Mouse (Mus musculus): Measurements from ENCODE around the gene Trim41.
"Not testable (repeated sequence)": the region's sequence is repeated elsewhere in the genome, so short reads cannot be mapped to it uniquely, and the experiment has no call there.

Gene Trim41

GRCm38 (mm10) chr11:48815851-48816250 is 1.3 kb downstream of the Trim41 start:
- DNase-seq (ENCODE audit: low spot score in 2 of 2) = no peak

GRCm38 (mm10) chr11:48813782-48814181 is 3.4 kb downstream of the Trim41 start:
- no peak for DNase-seq (ENCODE audit: low spot score in 2 of 2)

- no peak for DNase-seq (ENCODE audit: low spot score in 2 of 2)
Observed at GRCm38 (mm10) chr11:48810142-48810541, 7.0 kb downstream of the Trim41 start.

- DNase-seq (ENCODE audit: low spot score in 2 of 2) = no peak
Observed at GRCm38 (mm10) chr11:48809434-48809830, 7.7 kb downstream of the Trim41 start.

GRCm38 (mm10) chr11:48808737-48809433 is 8.3 kb downstream of the Trim41 start:
- no peak for DNase-seq (ENCODE audit: low spot score in 2 of 2)

- no peak for DNase-seq (ENCODE audit: low spot score in 2 of 2)
Observed at GRCm38 (mm10) chr11:48808304-48808646, 8.9 kb downstream of the Trim41 start.

GRCm38 (mm10) chr11:48807563-48808303 is 9.4 kb downstream of the Trim41 start:
- DNase-seq (ENCODE audit: low spot score in 2 of 2) = no peak

- DNase-seq (ENCODE audit: low spot score in 2 of 2) = peak in 1 of 2 experiments; percentile 48
Observed at GRCm38 (mm10) chr11:48806856-48807562, 10.1 kb downstream of the Trim41 start.

- DNase-seq (ENCODE audit: low spot score in 2 of 2) = no peak
Observed at GRCm38 (mm10) chr11:48804922-48805321, 12.2 kb downstream of the Trim41 start.

- no peak for DNase-seq (ENCODE audit: low spot score in 2 of 2)
Observed at GRCm38 (mm10) chr11:48803988-48804387, 13.2 kb downstream of the Trim41 start.

- DNase-seq (ENCODE audit: low spot score in 2 of 2) = no peak
Observed at GRCm38 (mm10) chr11:48801831-48802772, 15.1 kb downstream of the Trim41 start.

GRCm38 (mm10) chr11:48799921-48800701 is 17.0 kb downstream of the Trim41 start, which contains the start of gene Rack1:
Rack1 (plus strand) TSS chr11:48800332.
- DNase-seq (ENCODE audit: low spot score in 2 of 2) = peak; percentile 72 to 91

- DNase-seq (ENCODE audit: low spot score in 2 of 2) = no peak
Observed at GRCm38 (mm10) chr11:48798984-48799920, 17.9 kb downstream of the Trim41 start.

GRCm38 (mm10) chr11:48798308-48798707 is 18.8 kb downstream of the Trim41 start:
- no peak for DNase-seq (ENCODE audit: low spot score in 2 of 2)

GRCm38 (mm10) chr11:48797287-48797686 is 19.9 kb downstream of the Trim41 start:
- DNase-seq (ENCODE audit: low spot score in 2 of 2) = no peak

- no peak for DNase-seq (ENCODE audit: low spot score in 2 of 2)
Observed at GRCm38 (mm10) chr11:48796290-48796689, 20.9 kb downstream of the Trim41 start.

GRCm38 (mm10) chr11:48795221-48795620 is 21.9 kb downstream of the Trim41 start:
- no peak for DNase-seq (ENCODE audit: low spot score in 2 of 2)

- DNase-seq (ENCODE audit: low spot score in 2 of 2) = no peak
Observed at GRCm38 (mm10) chr11:48793184-48793583, 24.0 kb downstream of the Trim41 start.

- DNase-seq (ENCODE audit: low spot score in 2 of 2) = not testable (repeated sequence)
Observed at GRCm38 (mm10) chr11:48791894-48792293, 25.3 kb downstream of the Trim41 start.

- no peak for DNase-seq (ENCODE audit: low spot score in 2 of 2)
Observed at GRCm38 (mm10) chr11:48790946-48791345, 26.2 kb downstream of the Trim41 start.
